Mouse (Mus musculus): ENCODE results near the gene Sez6l. TPM values are rescaled to one million over a fixed set of nuclear protein-coding genes. Genes with fewer than 3 reads are reported as not detected.
A peak's percentile ranks its signal among the peaks of the same experiment; 100 is the strongest.

The Sez6l gene
- polyA plus RNA-seq, 1 experiment from 2014 or later: 0.76 TPM

DNA sequence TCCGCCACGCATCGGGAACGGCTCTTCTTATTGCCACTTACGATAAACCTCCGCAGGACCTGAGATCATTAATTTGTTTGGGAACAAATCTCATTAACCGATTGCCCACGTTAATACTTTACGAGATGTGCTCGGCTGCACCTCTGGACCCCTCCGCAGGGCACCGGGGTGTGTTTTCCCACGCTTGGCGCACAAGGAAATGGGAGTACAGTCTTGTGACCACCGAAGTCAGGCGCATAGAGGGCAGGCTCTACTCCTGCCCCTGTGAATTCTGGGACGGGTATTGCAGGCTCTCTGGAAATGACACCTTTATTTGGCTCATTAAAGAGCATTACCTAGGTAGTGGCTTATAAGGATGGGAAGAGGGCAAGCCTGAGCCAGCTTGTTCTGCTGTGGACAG, 11.9 kb downstream of the Sez6l start:
- no peak overlapping the region for H3K4me3 ChIP-seq (ENCODE audit: low read length)
- H3K27me3 ChIP-seq (ENCODE audit: insufficient read depth, low read length): no peaks in the 10 kb centered on the region; the same call in 1 of the 2 replicates
- H3K27ac ChIP-seq (ENCODE audit: low read length): peak overlapping the region; percentile 80
- WGBS: 62% methylated on average over 17 of the region's 17 CpGs
- H3K9ac ChIP-seq (replicated peaks; ENCODE audit: low read length): no peak overlapping the region
- H3K4me2 ChIP-seq (replicated peaks; ENCODE audit: low read depth, low read length): peak overlapping the region; percentile 14; the same call in 1 of the 2 replicates
- no peaks in the 10 kb centered on the region for H3K36me3 ChIP-seq (ENCODE audit: insufficient read depth, low read length)
- peaks cover 23% of the 10 kb centered on the region for H3K4me1 ChIP-seq (ENCODE audit: insufficient read depth, low read length)
- no peaks in the 10 kb centered on the region for H3K9me3 ChIP-seq (ENCODE audit: low read length)
- ATAC-seq (ENCODE audit: low FRiP score, low TSS enrichment): peak; percentile 81

DNA sequence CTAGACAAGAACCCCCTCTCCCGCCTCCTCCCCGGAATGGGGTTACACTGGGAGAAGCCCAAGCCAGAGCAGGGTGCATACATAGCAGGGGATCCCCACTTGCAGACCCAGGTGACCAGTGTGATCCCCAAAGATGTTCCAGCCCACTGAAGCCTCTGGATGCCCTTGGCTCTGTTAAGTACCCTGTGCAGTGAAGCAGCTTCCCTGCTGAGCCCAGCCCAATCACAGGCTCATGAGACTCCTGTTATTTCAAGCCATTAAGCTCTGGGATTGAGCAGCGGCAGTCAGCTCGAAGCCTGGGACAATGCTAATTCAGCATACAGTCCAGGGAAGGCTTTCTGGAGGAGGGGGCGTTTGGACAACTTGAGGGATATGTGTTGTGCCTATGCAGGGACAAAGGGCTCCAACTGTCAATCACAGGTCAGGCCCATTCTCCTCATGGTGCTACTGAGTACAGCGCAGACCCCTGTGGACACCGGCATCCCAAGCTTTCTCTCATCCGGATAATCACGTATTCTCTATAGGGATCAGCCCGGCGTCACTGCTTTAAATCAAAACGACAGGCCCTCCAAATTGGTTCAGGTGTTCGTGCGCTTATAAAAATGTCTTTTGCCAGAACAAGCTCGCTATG, 16.0 kb downstream of the Sez6l start:
- no peak overlapping the region for H3K9ac ChIP-seq (replicated peaks; ENCODE audit: low read length)
- 48% methylated on average over 15 of the region's 15 CpGs for WGBS
- no peak for ATAC-seq (ENCODE audit: low FRiP score, low TSS enrichment)
- no peaks in the 10 kb centered on the region; the same call in 1 of the 2 replicates for H3K27me3 ChIP-seq (ENCODE audit: insufficient read depth, low read length)
- no peak overlapping the region for H3K27ac ChIP-seq (ENCODE audit: low read length)
- H3K4me2 ChIP-seq (replicated peaks; ENCODE audit: low read depth, low read length): no peak overlapping the region
- H3K4me1 ChIP-seq (ENCODE audit: insufficient read depth, low read length): peaks cover 16% of the 10 kb centered on the region
- no peaks in the 10 kb centered on the region for H3K9me3 ChIP-seq (ENCODE audit: low read length)
- H3K4me3 ChIP-seq (ENCODE audit: low read length): no peak overlapping the region
- no peaks in the 10 kb centered on the region for H3K36me3 ChIP-seq (ENCODE audit: insufficient read depth, low read length)

DNA sequence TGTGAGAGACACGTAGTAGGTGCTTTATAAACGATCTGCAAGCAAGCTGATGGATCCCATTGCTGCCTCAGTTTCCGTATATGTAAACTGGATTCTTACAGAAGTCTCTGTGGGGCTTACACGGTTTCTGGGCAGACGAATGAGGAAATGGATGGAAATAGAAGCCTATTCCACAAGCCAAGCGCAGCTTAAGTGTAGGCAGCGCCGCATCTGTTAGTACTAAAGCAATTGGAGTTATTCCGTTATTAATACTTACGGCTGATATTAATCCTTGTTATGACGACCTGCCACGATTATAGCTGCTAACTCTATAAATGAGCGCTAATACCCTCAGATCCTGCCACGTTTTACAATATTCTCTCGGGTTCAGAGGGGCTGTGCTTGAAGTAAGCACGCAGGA, 16.8 kb downstream of the Sez6l start:
- no peaks in the 10 kb centered on the region; the same call in 1 of the 2 replicates for H3K27me3 ChIP-seq (ENCODE audit: insufficient read depth, low read length)

DNA sequence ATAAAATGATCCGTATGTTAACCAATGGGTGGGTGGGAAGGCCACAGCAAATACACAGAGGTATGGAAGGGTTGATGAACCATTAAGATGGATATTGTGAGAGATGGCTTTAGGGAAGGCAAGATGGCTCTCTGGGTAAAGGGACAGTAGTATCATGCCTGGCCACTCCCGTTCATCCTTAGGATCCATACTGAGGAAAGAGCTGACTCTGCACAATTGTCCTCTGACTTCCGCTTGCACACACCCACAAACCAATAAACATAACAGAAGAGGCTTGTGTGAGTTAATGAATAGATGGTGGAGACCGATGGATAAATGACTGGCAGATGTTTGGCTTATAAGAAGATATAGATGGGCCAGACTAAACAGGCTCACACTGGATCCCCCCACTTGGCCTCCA, 19.6 kb downstream of the Sez6l start:
- no peak for ATAC-seq (ENCODE audit: low FRiP score, low TSS enrichment)
- no peak overlapping the region for H3K4me2 ChIP-seq (replicated peaks; ENCODE audit: low read depth, low read length)
- no peaks in the 10 kb centered on the region for H3K4me1 ChIP-seq (ENCODE audit: insufficient read depth, low read length)
- no peak overlapping the region for H3K9ac ChIP-seq (replicated peaks; ENCODE audit: low read length)
- no peaks in the 10 kb centered on the region for H3K36me3 ChIP-seq (ENCODE audit: insufficient read depth, low read length)
- no peak overlapping the region for H3K4me3 ChIP-seq (ENCODE audit: low read length)
- H3K27ac ChIP-seq (ENCODE audit: low read length): no peak overlapping the region
- no peaks in the 10 kb centered on the region for H3K27me3 ChIP-seq (ENCODE audit: insufficient read depth, low read length)
- WGBS: 80% methylated on average over 4 of the region's 4 CpGs
- H3K9me3 ChIP-seq (ENCODE audit: low read length): no peaks in the 10 kb centered on the region

More for the DNA sequence above, 16.8 kb downstream of the Sez6l start:
- H3K4me1 ChIP-seq (ENCODE audit: insufficient read depth, low read length): peaks cover 9% of the 10 kb centered on the region; the same call in 1 of the 2 replicates
- no peak overlapping the region for H3K4me2 ChIP-seq (replicated peaks; ENCODE audit: low read depth, low read length)
- no peaks in the 10 kb centered on the region for H3K36me3 ChIP-seq (ENCODE audit: insufficient read depth, low read length)
- ATAC-seq (ENCODE audit: low FRiP score, low TSS enrichment): no peak
- H3K9ac ChIP-seq (replicated peaks; ENCODE audit: low read length): no peak overlapping the region
- no peak overlapping the region for H3K4me3 ChIP-seq (ENCODE audit: low read length)
- WGBS: 79% methylated on average over 16 of the region's 16 CpGs
- H3K27ac ChIP-seq (ENCODE audit: low read length): no peak overlapping the region
- no peaks in the 10 kb centered on the region for H3K9me3 ChIP-seq (ENCODE audit: low read length)

DNA sequence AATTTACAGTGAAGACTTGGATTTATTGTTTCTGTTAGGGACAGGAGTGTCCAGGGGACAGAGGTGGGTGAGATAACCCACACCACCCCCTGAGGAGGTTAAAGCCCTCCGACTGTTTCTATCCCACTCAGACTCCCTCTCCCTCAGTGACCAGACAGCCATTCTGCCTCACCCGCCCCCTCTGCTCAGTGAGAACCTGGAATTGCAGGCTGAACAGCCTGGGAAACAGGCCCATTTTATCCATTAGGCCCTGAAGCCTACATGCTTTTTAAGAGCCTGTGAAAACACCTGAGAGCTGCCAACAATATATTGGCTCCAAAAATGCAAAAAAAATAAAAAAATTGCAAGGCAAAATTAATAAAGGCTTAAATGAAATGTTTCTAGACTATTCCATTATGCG, 20.3 kb downstream of the Sez6l start:
- no peaks in the 10 kb centered on the region for H3K27me3 ChIP-seq (ENCODE audit: insufficient read depth, low read length)
- H3K9ac ChIP-seq (replicated peaks; ENCODE audit: low read length): no peak overlapping the region
- no peak overlapping the region for H3K4me2 ChIP-seq (replicated peaks; ENCODE audit: low read depth, low read length)
- WGBS: 60% methylated on average over 3 of the region's 3 CpGs
- no peak overlapping the region for H3K4me3 ChIP-seq (ENCODE audit: low read length)
- no peaks in the 10 kb centered on the region for H3K36me3 ChIP-seq (ENCODE audit: insufficient read depth, low read length)
- no peak overlapping the region for H3K27ac ChIP-seq (ENCODE audit: low read length)
- peaks cover 3% of the 10 kb centered on the region; the same call in 1 of the 2 replicates for H3K4me1 ChIP-seq (ENCODE audit: insufficient read depth, low read length)
- no peaks in the 10 kb centered on the region for H3K9me3 ChIP-seq (ENCODE audit: low read length)
- ATAC-seq (ENCODE audit: low FRiP score, low TSS enrichment): no peak

- no peak overlapping the region for H3K27ac ChIP-seq (ENCODE audit: low read length)
- H3K9me3 ChIP-seq (ENCODE audit: low read length): no peaks in the 10 kb centered on the region
- no peak overlapping the region for H3K4me2 ChIP-seq (replicated peaks; ENCODE audit: low read depth, low read length)
- H3K4me1 ChIP-seq (ENCODE audit: insufficient read depth, low read length): peaks cover 8% of the 10 kb centered on the region; the same call in 1 of the 2 replicates
- no peaks in the 10 kb centered on the region for H3K36me3 ChIP-seq (ENCODE audit: insufficient read depth, low read length)
- no peak for ATAC-seq (ENCODE audit: low FRiP score, low TSS enrichment)
- WGBS: 74% methylated on average over 10 of the region's 10 CpGs
- H3K27me3 ChIP-seq (ENCODE audit: insufficient read depth, low read length): no peaks in the 10 kb centered on the region
- H3K9ac ChIP-seq (replicated peaks; ENCODE audit: low read length): no peak overlapping the region
- no peak overlapping the region for H3K4me3 ChIP-seq (ENCODE audit: low read length)
Observed at GRCm38 (mm10) chr5:112554508-112554907, 22.5 kb downstream of the Sez6l start.

DNA sequence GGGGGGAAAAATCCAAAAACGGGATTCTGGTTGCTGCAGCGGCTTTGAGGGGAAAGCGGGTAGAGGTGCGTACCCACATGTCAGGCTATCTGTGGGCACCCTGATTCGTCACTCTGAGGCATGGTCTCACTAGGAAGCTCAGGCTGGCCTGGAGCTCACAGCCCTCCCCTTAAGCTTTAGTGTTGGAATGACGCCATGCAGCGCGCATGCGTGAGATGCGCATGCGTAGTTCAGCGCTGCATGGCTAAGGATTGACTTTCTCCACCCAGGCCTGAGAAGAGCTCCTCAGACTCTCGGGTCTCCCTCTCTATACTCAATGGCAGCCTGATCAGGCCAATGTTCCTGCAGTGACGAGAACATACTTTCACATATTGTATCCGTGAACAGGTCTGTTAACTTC, 24.2 kb downstream of the Sez6l start:
- Histone ChIP-seq H3K27ac (ENCODE audit: low read length) (no peak overlapping the region), H3K27me3 (ENCODE audit: insufficient read depth, low read length) (no peaks in the 10 kb centered on the region), H3K4me1 (ENCODE audit: insufficient read depth, low read length) (peaks cover 8% of the 10 kb centered on the region; the same call in 1 of the 2 replicates), H3K4me2 (replicated peaks; ENCODE audit: low read depth, low read length) (no peak overlapping the region), H3K9me3 (ENCODE audit: low read length) (no peaks in the 10 kb centered on the region), H3K9ac (replicated peaks; ENCODE audit: low read length) (no peak overlapping the region), H3K4me3 (ENCODE audit: low read length) (no peak overlapping the region), H3K36me3 (ENCODE audit: insufficient read depth, low read length) (no peaks in the 10 kb centered on the region)
- no peak for ATAC-seq (ENCODE audit: low FRiP score, low TSS enrichment)
- 86% methylated on average over 15 of the region's 15 CpGs for WGBS

- Histone ChIP-seq H3K27ac (ENCODE audit: low read length) (no peak overlapping the region), H3K36me3 (ENCODE audit: insufficient read depth, low read length) (no peaks in the 10 kb centered on the region), H3K9me3 (ENCODE audit: low read length) (no peaks in the 10 kb centered on the region), H3K4me1 (ENCODE audit: insufficient read depth, low read length) (peaks cover 8% of the 10 kb centered on the region; the same call in 1 of the 2 replicates), H3K4me3 (ENCODE audit: low read length) (no peak overlapping the region), H3K27me3 (ENCODE audit: insufficient read depth, low read length) (no peaks in the 10 kb centered on the region), H3K4me2 (replicated peaks; ENCODE audit: low read depth, low read length) (no peak overlapping the region), H3K9ac (replicated peaks; ENCODE audit: low read length) (no peak overlapping the region)
- WGBS: 58% methylated on average over 17 of the region's 17 CpGs
- ATAC-seq (ENCODE audit: low FRiP score, low TSS enrichment): no peak
Observed at GRCm38 (mm10) chr5:112551975-112552728, 24.8 kb downstream of the Sez6l start.

DNA sequence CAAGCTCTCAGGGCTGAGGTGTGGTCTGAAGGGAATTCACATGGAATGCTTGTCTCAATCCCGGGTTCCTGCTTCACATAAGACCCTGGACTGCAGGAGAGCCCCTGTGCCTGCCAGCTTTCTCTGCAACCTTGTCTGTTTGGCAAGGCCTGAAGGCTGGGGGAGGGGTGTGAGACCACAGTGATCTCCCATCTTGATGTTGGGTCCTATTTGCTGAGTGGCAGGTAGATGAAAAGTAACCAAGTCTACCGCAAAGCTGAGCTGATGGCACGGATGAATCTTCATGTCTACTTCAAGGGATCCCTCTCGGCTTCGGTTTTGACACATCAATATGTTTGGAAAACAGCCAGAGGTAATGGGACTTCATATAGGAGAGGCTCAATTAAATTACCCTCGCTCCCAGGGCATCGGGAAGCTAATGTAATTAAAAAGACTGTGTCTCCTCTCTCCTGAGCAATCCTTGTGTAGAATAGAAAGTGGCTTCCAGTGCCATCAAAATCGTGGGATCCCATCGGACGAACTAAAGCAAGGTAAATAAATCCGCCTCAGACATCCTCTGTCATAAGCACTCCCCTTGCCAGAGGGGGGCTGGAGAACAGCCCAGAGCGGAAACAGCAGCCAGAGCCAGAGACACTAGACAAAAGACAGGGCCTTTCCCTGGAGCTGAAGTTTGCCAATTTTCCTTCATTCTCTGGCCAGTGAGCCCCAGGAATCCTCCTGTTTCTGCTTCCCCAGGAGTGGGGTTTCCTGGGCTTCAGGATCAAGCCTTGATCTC, 28.0 kb downstream of the Sez6l start:
- Histone ChIP-seq H3K4me1 (ENCODE audit: insufficient read depth, low read length) (peaks cover 18% of the 10 kb centered on the region; the same call in 1 of the 2 replicates), H3K36me3 (ENCODE audit: insufficient read depth, low read length) (no peaks in the 10 kb centered on the region), H3K27me3 (ENCODE audit: insufficient read depth, low read length) (no peaks in the 10 kb centered on the region), H3K4me2 (replicated peaks; ENCODE audit: low read depth, low read length) (no peak overlapping the region), H3K4me3 (ENCODE audit: low read length) (no peak overlapping the region), H3K27ac (ENCODE audit: low read length) (no peak overlapping the region), H3K9ac (replicated peaks; ENCODE audit: low read length) (no peak overlapping the region), H3K9me3 (ENCODE audit: low read length) (no peaks in the 10 kb centered on the region)
- ATAC-seq (ENCODE audit: low FRiP score, low TSS enrichment): no peak
- WGBS: 67% methylated on average over 12 of the region's 12 CpGs
